Mouse (Mus musculus) lung, adult 18-20 months (tissue): ENCODE results near the gene Prp2.
"Not testable (repeated sequence)": the region's sequence is repeated elsewhere in the genome, so short reads cannot be mapped to it uniquely, and the experiment has no call there.

Experiments
- DNase-seq, 2 experiments: peaks; one replicate each; pipeline ENCODE4 v3.0.0; 2022; ENCODE audit warnings: mixed read lengths in 2 of 2

Prp2 gene

GRCm38 (mm10) chr6:132595613-132596012, at the start of gene Prp2:
Gene Prp2 (plus strand): TSS chr6:132595913.
- not testable (repeated sequence) for DNase-seq

- not testable (repeated sequence) for DNase-seq
Observed at GRCm38 (mm10) chr6:132569509-132569908, 26.2 kb upstream of the Prp2 start, which contains the start of gene Prh1. Gene Prh1 (plus strand): TSS chr6:132569809.

GRCm38 (mm10) chr6:132649399-132649798, 53.7 kb downstream of the Prp2 start:
- DNase-seq, result no peak
